Mouse (Mus musculus): ENCODE results near the gene Cadm2. TPM values are rescaled to one million over a fixed set of nuclear protein-coding genes. Genes with fewer than 3 reads are reported as not detected.

The Cadm2 gene
- polyA plus RNA-seq, 1 experiment from 2014 or later = 0.66 TPM

GRCm38 (mm10) chr16:67598841-67599240 is 21.9 kb downstream of the Cadm2 start:
- H3K4me3 ChIP-seq (ENCODE audit: low read depth, low read length) = no peak overlapping the region
- H3K4me2 ChIP-seq = no peak overlapping the region
- no peak overlapping the region for H3K27ac ChIP-seq (ENCODE audit: low read depth)
- no peaks in the 10 kb centered on the region for H3K27me3 ChIP-seq (ENCODE audit: insufficient read depth, low read length)
- no peaks in the 10 kb centered on the region for H3K9me3 ChIP-seq (ENCODE audit: low read depth, low read length)
- ATAC-seq (ENCODE audit: insufficient read depth) (no peak), DNase-seq (no peak)
- H3K9ac ChIP-seq = no peak overlapping the region
- H3K4me1 ChIP-seq (ENCODE audit: insufficient read depth) = no peaks in the 10 kb centered on the region
- 66% methylated on average over 4 of the region's 4 CpGs for WGBS
- no peaks in the 10 kb centered on the region for H3K36me3 ChIP-seq (ENCODE audit: insufficient read depth)
- TF ChIP-seq CTCF (IDR thresholded peaks at IDR 0.05; ENCODE audit: low read depth) = no peak

DNA sequence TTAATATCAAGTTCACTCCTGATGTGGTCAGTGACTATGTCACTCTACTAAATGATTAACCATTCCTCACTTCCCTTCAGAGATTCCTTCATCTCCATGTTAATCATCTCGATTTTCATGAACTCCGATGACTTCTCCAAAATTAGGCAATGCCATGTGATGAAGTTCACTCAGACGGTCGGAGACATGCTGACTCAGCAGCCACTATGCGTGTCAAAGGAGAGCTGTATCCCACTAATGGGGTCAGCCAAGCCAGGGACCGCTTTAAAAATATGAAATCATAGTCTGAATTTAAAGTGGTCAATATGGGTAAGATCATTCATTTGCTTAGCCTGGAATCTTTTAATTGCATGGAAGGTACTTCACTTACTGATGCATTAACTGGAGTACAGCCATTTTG is 29.7 kb downstream of the Cadm2 start:
- H3K4me2 ChIP-seq = no peak overlapping the region
- 77% methylated on average over 6 of the region's 6 CpGs for WGBS
- no peak for TF ChIP-seq CTCF (IDR thresholded peaks at IDR 0.05; ENCODE audit: low read depth)
- H3K4me3 ChIP-seq (ENCODE audit: low read depth, low read length) = no peak overlapping the region
- no peaks in the 10 kb centered on the region for H3K27me3 ChIP-seq (ENCODE audit: insufficient read depth, low read length)
- no peaks in the 10 kb centered on the region for H3K36me3 ChIP-seq (ENCODE audit: insufficient read depth)
- no peaks in the 10 kb centered on the region for H3K9me3 ChIP-seq (ENCODE audit: low read depth, low read length)
- H3K9ac ChIP-seq = no peak overlapping the region
- DNase-seq (no peak), ATAC-seq (ENCODE audit: insufficient read depth) (no peak)
- H3K27ac ChIP-seq (ENCODE audit: low read depth) = no peak overlapping the region
- no peaks in the 10 kb centered on the region for H3K4me1 ChIP-seq (ENCODE audit: insufficient read depth)

DNA sequence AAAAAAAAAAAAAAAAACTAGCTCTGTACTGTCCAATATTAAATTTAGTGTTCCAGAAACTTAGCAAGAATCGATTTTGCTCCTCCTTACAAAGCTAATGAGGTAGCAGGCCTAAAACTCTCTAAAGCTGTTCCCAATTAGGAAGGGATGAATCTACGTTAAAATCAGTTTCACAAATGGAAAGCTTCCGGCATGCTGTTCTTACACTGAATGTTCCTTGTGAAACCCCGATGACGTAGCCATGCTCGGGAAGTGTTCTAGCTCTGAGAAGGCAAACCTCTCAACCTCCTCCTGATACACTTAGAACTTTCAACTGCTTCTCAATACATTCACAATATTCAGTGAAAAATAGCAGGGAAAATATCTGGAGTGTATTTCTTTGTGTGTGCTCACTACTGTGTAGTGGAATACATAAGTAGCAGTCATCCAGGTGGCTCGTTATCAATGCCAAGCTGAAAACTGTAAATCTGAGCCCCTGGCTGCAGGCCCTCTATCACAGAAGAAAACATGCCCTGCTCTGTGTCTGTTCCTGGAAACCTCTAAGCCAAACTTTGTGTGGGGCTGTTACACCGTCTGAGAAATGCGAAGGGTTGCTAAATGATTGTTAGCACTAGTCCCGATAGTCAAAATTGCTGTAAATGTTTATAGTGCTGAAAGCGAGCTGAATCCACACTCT is 41.7 kb downstream of the Cadm2 start:
- ATAC-seq (ENCODE audit: insufficient read depth) (no peak), DNase-seq (no peak)
- Histone ChIP-seq H3K4me2 (no peak overlapping the region), H3K27me3 (ENCODE audit: insufficient read depth, low read length) (no peaks in the 10 kb centered on the region), H3K4me1 (ENCODE audit: insufficient read depth) (no peaks in the 10 kb centered on the region), H3K9me3 (ENCODE audit: low read depth, low read length) (no peaks in the 10 kb centered on the region), H3K4me3 (ENCODE audit: low read depth, low read length) (no peak overlapping the region), H3K27ac (ENCODE audit: low read depth) (no peak overlapping the region), H3K9ac (no peak overlapping the region), H3K36me3 (ENCODE audit: insufficient read depth) (no peaks in the 10 kb centered on the region)
- 68% methylated on average over 11 of the region's 11 CpGs for WGBS
- no peak for TF ChIP-seq CTCF (IDR thresholded peaks at IDR 0.05; ENCODE audit: low read depth)

DNA sequence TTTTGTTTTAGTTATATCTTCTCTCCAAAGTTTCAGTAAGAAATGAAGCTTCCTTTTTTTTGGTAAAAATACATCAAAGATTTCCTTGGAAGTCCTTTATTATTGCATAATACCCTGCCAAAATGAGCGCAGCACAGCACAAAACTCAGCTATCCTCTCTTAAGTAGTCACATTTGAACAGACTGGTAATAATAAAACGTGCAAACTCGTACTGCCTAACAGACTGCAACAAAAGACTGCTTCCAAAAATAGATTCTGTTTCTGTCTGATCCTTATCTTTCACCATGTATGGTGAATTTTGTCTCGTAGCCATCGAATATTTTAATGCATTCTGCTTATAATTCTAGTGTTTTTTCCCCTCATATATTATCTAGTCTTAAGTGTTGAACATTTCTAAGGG is 45.2 kb downstream of the Cadm2 start:
- Histone ChIP-seq H3K4me1 (ENCODE audit: insufficient read depth) (no peaks in the 10 kb centered on the region), H3K9me3 (ENCODE audit: low read depth, low read length) (no peaks in the 10 kb centered on the region), H3K27ac (ENCODE audit: low read depth) (no peak overlapping the region), H3K4me2 (no peak overlapping the region), H3K9ac (no peak overlapping the region), H3K27me3 (ENCODE audit: insufficient read depth, low read length) (no peaks in the 10 kb centered on the region), H3K4me3 (ENCODE audit: low read depth, low read length) (no peak overlapping the region), H3K36me3 (ENCODE audit: insufficient read depth) (no peaks in the 10 kb centered on the region)
- WGBS = 62% methylated on average over 5 of the region's 5 CpGs
- ATAC-seq (ENCODE audit: insufficient read depth) = no peak
- no peak for TF ChIP-seq CTCF (IDR thresholded peaks at IDR 0.05; ENCODE audit: low read depth)
- DNase-seq = no peak

DNA sequence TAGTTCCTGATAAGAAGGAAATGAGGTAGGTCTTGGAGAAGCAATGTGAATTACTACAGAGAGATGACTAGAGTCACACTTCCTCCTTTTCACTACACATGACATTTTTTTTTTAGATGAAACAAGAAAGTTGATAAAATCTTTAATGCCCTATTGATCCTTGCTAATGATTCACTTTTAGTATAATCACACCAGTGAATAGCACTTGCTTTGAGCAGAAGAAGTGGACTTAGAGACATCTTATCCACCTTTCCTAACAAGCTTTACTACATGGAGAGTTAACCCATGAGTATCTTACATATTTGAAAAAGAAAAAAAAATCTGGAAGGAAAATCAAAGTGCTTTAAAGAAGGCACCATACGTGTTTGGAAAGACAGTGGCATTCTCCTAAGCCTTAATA is 93.7 kb downstream of the Cadm2 start:
- no peaks in the 10 kb centered on the region for H3K27me3 ChIP-seq (ENCODE audit: insufficient read depth, low read length)
- 61% methylated on average over 1 of the region's 1 CpGs for WGBS
- no peaks in the 10 kb centered on the region for H3K36me3 ChIP-seq (ENCODE audit: insufficient read depth)
- TF ChIP-seq CTCF (IDR thresholded peaks at IDR 0.05; ENCODE audit: low read depth) = no peak
- H3K27ac ChIP-seq (ENCODE audit: low read depth) = no peak overlapping the region
- ATAC-seq (ENCODE audit: insufficient read depth) (no peak), DNase-seq (no peak)
- H3K4me2 ChIP-seq = no peak overlapping the region
- H3K4me3 ChIP-seq (ENCODE audit: low read depth, low read length) = no peak overlapping the region
- no peaks in the 10 kb centered on the region for H3K4me1 ChIP-seq (ENCODE audit: insufficient read depth)
- no peak overlapping the region for H3K9ac ChIP-seq
- no peaks in the 10 kb centered on the region for H3K9me3 ChIP-seq (ENCODE audit: low read depth, low read length)

GRCm38 (mm10) chr16:67524878-67525277 is 95.8 kb downstream of the Cadm2 start:
- no peak overlapping the region for H3K9ac ChIP-seq
- TF ChIP-seq CTCF (IDR thresholded peaks at IDR 0.05; ENCODE audit: low read depth) = no peak
- H3K27ac ChIP-seq (ENCODE audit: low read depth) = no peak overlapping the region
- H3K4me3 ChIP-seq (ENCODE audit: low read depth, low read length) = no peak overlapping the region
- no peaks in the 10 kb centered on the region for H3K36me3 ChIP-seq (ENCODE audit: insufficient read depth)
- DNase-seq (no peak), ATAC-seq (ENCODE audit: insufficient read depth) (no peak)
- WGBS = 78% methylated on average over 1 of the region's 1 CpGs
- no peaks in the 10 kb centered on the region; the same call in 1 of the 2 replicates for H3K9me3 ChIP-seq (ENCODE audit: low read depth, low read length)
- H3K4me1 ChIP-seq (ENCODE audit: insufficient read depth) = no peaks in the 10 kb centered on the region
- no peaks in the 10 kb centered on the region for H3K27me3 ChIP-seq (ENCODE audit: insufficient read depth, low read length)
- no peak overlapping the region for H3K4me2 ChIP-seq

- DNase-seq (no peak), ATAC-seq (ENCODE audit: insufficient read depth) (no peak)
- Histone ChIP-seq H3K9me3 (ENCODE audit: low read depth, low read length) (no peaks in the 10 kb centered on the region; the same call in 1 of the 2 replicates), H3K27ac (ENCODE audit: low read depth) (no peak overlapping the region), H3K36me3 (ENCODE audit: insufficient read depth) (no peaks in the 10 kb centered on the region), H3K9ac (no peak overlapping the region), H3K4me1 (ENCODE audit: insufficient read depth) (no peaks in the 10 kb centered on the region), H3K4me2 (no peak overlapping the region), H3K4me3 (ENCODE audit: low read depth, low read length) (no peak overlapping the region), H3K27me3 (ENCODE audit: insufficient read depth, low read length) (no peaks in the 10 kb centered on the region)
- 71% methylated on average over 3 of the region's 3 CpGs for WGBS
- TF ChIP-seq CTCF (IDR thresholded peaks at IDR 0.05; ENCODE audit: low read depth) = no peak
Observed at GRCm38 (mm10) chr16:67518311-67518710, 102.4 kb downstream of the Cadm2 start.
